Mouse (Mus musculus): ENCODE results near the gene Mylpf.

The Mylpf gene

GRCm38 (mm10) chr7:127220440-127220839 lies 11.8 kb downstream of the Mylpf start:
- in situ Hi-C loops (cut with MboI; ENCODE audit: unreplicated experiment in 2 of 2): loop anchor here (10.0 kb wide), 2 partner anchors 106 to 196 kb away; partner anchors contain the start of genes Gm42742 (in 1 of the 2), Maz (in 1 of the 2) and Prrt2 (in 1 of the 2)

DNA sequence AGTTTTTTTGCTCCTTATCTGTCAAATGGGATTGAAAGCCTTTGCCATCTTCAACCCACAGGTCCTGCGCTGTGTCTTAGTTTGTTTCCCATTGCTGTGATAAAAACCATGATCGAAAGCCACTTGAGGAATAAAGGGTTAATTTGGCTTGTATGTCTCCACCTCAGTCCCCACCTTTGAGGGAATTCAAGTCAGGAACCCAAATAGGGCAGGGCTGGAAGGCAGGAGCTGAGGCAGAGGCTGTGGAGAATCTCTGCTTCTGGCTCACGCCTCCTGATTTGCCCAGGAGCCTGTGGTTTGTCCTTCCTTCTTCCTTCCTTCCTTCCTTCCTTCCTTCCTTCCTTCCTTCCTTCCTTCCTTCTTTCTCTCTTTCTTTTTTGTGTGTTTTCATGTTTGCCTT lies 14.4 kb downstream of the Mylpf start:
- in situ Hi-C loops (cut with MboI; ENCODE audit: unreplicated experiment in 2 of 2): loop anchor here (10.0 kb wide), 2 partner anchors 108 to 198 kb away; partner anchors contain the start of genes Gm42742 (in 1 of the 2), Maz (in 1 of the 2) and Prrt2 (in 1 of the 2)

DNA sequence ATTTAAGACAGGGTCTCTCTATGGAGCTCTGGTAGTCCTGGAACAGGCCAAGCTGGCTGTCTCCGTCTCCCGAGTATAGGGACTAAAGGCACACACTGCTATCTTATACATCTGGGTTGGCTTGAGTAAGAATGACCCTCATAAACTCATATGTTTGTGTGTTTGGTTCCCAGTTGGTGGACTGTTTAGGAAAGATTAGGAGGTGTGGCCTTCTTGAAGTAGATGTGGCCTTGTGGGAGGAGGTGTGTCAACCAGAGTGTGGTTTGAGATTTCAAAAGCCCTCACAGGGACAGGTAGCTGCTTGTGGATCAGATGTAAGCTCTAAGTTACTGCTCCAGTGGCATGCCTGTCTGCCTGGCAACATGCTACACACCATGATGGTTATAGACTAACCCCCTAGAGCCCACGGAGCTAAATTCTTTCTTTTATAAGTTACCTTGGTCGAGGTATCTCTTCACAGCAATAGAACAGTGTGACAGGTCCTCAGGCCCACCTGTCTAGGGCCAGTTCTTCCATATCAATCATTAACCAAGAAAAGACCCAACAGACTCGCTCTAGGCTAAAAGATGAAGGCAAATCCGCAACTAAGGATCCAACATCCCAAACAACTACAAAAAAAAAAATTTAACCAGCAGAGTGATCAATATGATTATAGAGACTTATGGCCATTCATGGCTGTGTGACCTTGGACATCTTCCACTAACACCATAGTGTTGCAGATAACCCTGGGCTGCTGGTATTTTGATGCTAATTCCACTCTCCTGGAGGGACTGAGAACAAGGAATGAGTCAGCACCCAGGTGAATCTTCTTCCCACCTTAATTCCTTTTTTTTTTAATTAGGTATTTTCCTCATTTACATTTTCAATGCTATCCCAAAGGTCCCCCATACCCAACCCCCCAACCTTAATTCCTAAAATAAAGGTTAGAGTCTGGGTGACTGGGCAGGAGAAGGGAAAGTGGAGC lies 15.1 kb downstream of the Mylpf start:
- in situ Hi-C loops (cut with MboI; ENCODE audit: unreplicated experiment in 2 of 2): loop anchor here (10.0 kb wide), 2 partner anchors 109 to 199 kb away; partner anchors contain the start of genes Gm42742 (in 1 of the 2), Maz (in 1 of the 2) and Prrt2 (in 1 of the 2)

GRCm38 (mm10) chr7:127224616-127225015 lies 15.9 kb downstream of the Mylpf start:
- in situ Hi-C loops (cut with MboI; ENCODE audit: unreplicated experiment in 2 of 2): loop anchor here (10.0 kb wide), 2 partner anchors 110 to 200 kb away; partner anchors contain the start of genes Gm42742 (in 1 of the 2), Maz (in 1 of the 2) and Prrt2 (in 1 of the 2)

DNA sequence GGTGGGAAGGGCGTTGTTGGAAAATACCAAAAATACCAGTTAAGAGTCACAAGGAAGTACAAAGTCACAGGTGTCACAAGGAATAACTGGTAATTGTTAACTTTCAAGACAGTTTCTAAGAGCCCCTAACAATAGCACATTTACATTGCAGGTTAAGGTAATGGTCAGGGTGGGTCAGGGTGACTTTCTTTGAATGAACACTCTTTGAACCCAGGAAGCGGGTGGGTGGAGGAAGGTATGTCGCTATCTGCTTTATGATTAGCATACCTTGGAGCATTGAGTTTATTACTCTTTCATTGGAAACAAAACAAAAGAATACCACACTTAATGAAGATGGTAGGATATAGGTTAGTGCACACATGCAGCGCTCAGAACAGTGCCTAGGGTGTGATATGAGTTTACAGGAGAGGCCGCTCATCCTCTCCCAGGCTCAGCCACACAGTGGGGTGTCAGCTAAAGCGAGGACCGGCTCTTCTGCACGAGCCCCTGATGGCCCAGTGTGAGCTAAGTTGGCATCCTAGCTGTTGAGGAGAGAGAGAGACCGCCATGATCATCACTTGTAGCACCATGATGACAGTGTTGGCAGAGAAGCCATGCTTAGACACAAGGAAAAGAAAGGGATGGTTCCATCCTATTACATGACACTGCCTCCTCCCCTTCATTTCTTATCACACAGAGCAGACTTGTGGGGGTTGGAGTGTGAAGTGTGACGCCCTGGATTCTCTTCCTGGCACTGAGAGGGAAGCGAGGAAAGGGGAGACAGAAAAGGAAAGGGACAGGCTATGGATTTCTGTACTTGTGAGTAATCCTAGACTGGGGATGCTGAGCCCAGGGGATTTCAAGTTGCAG lies 16.7 kb downstream of the Mylpf start:
- in situ Hi-C loops (cut with MboI; ENCODE audit: unreplicated experiment in 2 of 2): loop anchor here (10.0 kb wide), 2 partner anchors 111 to 201 kb away; partner anchors contain the start of genes Gm42742 (in 1 of the 2), Maz (in 1 of the 2) and Prrt2 (in 1 of the 2)

- in situ Hi-C loops (cut with MboI; ENCODE audit: unreplicated experiment in 2 of 2): loop anchor here (10.0 kb wide), 2 partner anchors 114 to 204 kb away; partner anchors contain the start of genes Gm42742 (in 1 of the 2), Maz (in 1 of the 2) and Prrt2 (in 1 of the 2)
Measured at GRCm38 (mm10) chr7:127228615-127229303, 20.1 kb downstream of the Mylpf start.

DNA sequence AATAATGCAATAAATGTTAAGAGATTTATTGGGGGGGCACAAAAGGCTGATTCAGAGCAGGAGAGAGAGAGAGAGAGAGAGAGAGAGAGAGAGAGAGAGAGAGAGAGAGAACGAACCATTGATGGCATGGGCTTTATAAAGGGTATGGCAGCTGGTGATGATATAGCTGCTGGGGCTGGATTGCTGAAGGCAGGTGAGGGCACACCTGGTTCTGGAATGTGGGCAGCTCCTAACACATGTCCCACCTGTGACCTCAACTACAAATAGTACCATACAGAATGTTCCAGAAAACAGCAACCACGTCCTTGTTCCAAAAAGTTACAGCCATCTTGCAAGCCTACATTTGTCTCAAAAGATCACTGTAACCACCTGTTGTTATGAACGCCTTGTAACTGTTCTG lies 22.7 kb downstream of the Mylpf start:
- in situ Hi-C loops (cut with MboI; ENCODE audit: unreplicated experiment in 2 of 2): no loop called here

DNA sequence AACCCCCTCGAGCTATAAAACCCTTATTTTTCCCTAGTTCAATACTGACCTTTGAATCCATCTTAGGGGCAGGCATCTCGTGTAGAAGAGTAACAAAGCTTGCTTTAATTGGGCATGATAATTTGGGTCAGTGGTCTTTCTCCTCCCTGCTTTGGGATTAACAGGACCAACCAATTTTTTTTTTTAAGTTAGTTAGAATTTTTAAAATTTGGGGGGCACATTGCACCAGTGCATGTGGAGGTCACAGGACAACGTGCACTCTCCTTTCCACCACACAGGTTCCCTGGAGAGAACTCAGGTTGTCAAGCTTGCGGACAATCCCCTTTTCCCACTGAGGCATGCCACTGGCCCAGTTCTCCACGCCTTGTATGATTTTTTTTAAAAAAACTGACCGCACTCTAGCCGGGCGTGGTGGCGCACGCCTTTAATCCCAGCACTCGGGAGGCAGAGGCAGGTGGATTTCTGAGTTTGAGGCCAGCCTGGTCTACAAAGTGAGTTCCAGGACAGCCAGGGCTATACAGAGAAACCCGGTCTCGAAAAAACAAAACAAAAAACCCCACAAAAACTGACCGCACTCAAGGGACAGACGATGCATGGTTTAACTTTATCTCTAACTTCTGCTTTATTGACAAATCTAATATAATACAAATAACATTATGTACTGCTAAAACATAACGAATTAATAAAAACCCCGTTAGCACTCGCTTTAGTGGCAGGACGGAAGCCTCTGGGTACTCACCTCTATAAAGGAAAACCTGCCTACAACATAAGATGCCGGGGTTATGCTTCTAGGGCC lies 23.3 kb downstream of the Mylpf start:
- in situ Hi-C loops (cut with MboI; ENCODE audit: unreplicated experiment in 2 of 2): no loop called here

DNA sequence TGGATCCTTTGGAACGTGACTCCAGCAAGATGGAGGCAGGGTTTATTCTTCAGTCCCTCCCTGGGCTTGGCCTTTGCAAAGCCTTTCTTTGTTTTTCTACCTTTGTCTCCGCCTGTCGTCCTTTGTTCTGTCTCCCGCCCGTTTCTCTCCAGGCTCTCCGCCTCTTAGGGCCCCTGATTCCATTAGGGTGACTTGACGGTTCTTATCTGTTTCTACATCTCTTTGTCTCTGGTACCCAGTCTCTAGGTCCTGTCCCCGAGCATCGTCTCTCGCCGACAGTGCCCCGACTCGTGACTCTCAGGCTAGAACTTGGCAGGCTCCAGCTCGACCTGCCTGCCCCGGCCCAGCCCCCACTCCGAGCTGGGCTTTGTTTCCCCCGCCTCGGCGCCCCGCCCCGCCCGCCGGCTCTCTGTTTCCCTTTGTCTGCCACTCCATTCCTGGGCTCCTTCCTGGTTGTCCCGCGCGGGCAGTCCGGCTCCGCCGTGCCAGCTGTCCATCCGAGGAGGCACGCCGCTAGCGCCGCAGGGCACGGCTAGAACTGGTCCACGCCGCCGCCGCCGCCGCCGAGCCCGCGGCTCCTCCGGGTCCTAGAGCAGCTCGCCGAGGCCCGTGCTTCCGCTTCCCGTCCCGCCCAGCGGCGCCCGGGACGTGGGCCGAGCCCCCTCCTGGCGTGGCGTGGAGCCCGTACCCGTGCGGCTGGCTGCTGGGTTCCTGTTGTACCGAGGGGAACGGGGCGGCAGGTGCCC lies 24.1 kb downstream of the Mylpf start, which contains the start of the genes Zfp553 and Sept1:
Gene Zfp553, plus strand, starts transcription at position 440 of the 746 bp plus-strand sequence.
Gene Sept1, minus strand, starts transcription at position 509 of the 746 bp plus-strand sequence.
- in situ Hi-C loops (cut with MboI; ENCODE audit: unreplicated experiment in 2 of 2): no loop called here

DNA sequence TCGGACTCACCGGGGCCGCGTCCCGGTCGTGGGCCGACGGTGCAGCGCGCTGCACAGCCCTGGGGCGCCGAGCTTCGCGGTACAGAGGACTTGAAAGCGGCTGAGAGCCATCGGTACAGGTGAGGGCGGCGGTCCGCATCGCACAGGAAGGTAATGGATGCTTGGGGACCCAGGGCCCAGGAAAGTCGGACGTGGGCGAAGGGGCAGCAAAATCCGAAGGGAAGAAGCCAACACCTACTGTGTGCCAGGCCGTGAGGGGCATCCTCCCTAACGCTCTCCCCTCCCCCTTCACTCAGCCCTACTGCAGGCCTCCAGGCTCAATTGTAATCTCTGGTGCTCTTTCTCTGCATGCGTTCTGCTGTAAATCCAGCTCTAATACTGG lies 24.7 kb downstream of the Mylpf start:
- in situ Hi-C loops (cut with MboI; ENCODE audit: unreplicated experiment in 2 of 2): no loop called here

- in situ Hi-C loops (cut with MboI; ENCODE audit: unreplicated experiment in 2 of 2): no loop called here
Measured at GRCm38 (mm10) chr7:127233765-127234164, 25.1 kb downstream of the Mylpf start.

DNA sequence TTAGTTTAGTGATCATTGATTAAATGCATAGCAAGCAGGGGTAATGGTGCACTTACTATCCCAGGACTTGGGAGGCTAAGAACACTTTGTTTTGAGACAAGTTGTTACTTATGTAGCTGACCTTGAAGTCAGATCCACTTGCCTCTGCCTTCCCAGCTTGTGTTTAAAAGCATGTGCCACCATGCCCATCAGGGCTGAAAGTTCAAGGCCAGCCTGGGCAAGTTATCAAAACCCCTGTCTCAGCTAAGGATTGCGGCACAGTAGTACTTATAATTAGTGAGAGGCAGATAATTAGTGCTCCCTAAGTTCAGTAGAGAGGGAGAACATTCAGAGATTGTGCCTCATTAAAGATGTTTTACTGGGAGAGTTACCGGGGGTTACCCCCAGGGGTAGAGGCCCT lies 26.1 kb downstream of the Mylpf start:
- in situ Hi-C loops (cut with MboI; ENCODE audit: unreplicated experiment in 2 of 2): no loop called here

- in situ Hi-C loops (cut with MboI; ENCODE audit: unreplicated experiment in 2 of 2): no loop called here
Measured at GRCm38 (mm10) chr7:127243361-127243867, 34.7 kb downstream of the Mylpf start.

GRCm38 (mm10) chr7:127243870-127244657 lies 35.4 kb downstream of the Mylpf start, which contains the start of gene Zfp771:
Gene Zfp771, plus strand, starts transcription at chr7:127244274.
- in situ Hi-C loops (cut with MboI; ENCODE audit: unreplicated experiment in 2 of 2): no loop called here

DNA sequence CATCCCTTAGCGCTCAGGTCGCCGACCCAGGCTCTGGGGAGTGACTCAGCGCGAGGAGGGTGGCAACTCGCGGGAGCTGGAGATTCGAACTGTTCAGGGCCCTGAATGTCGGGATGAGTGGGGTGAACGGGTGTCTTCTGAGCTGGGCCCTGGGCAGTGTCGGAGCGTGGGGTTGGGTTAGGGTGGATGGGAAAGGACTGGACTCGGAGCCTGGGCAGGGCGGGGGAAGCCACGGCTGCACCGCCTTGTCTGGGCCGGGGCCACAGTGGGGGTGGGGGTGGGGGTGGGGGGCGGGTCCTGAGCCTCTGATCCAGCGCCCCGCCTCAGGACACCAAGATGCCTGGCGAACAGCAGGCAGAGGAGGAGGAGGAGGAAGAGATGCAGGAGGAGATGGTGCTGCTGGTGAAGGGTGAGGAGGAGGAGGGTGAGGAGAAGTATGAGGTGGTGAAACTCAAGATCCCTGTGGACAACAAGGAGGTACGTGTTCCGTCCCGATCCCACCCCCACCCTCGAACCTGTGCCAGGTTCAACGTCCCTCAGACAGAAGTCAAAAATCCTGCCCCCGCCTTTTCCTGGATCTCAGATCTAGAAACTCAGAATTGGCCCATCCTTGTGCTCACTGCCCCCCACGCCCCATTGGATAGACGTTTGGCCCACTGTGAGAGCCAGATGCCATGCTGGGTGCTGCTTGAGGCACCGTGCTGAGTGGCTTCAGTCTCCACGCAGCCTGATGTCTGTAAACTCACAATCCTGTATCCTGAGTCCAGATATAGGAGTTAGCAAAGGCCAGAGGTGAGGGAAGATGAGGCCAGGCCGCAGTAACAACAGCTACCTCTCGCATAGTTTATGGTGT lies 36.2 kb downstream of the Mylpf start:
- in situ Hi-C loops (cut with MboI; ENCODE audit: unreplicated experiment in 2 of 2): no loop called here

DNA sequence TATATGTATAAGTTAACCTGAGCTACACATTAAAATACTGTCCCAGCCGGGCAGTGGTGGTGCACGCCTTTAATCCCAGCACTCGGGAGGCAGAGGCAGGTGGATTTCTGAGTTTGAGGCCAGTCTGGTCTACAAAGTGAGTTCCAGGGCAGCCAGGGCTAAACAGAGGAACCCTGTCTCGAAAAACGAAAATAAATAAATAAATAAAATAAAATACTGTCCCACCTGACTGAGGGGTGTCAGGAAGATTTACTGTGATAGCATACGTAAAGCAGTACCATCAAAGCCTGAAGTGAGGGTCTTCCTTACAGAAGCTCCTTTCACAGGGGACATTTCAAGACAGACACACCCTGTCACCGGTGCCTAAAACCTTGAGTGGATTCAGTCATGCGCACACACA lies 41.8 kb downstream of the Mylpf start:
- in situ Hi-C loops (cut with MboI; ENCODE audit: unreplicated experiment in 2 of 2): loop anchor here in 1 of 2 experiments (25.0 kb wide), 1 partner anchor 237 kb away; the partner anchor contains the start of gene Fbrs
